Mouse (Mus musculus) neural tube, embryonic 12.5 days (tissue): ENCODE data around the gene Cxcr5. TPM values are rescaled to one million over a fixed set of nuclear protein-coding genes. Genes with fewer than 3 reads are reported as not detected.

Experiments
- ATAC-seq: fragments of 200-750 bp; cut with Nextera tagmentation; 2 replicates; pipeline ENCODE4 v1.8.0; 2017; ENCODE audit warnings: low read depth, mild to moderate bottlenecking, moderate TSS enrichment, moderate library complexity; ENCODE audit not compliant: low FRiP score
- H3K27ac ChIP-seq: fragments of 300-500 bp; sonication (generic); 2 replicates; pipeline ENCODE4 v1.5.1; 2016
- H3K27me3 ChIP-seq: fragments of 300-500 bp; sonication (generic); replicated peaks from 2 replicates; pipeline ENCODE4 v1.6.1; 2016; ENCODE audit warnings: mild to moderate bottlenecking
- H3K36me3 ChIP-seq: fragments of 300-500 bp; sonication (generic); 2 replicates; pipeline ENCODE4 v1.6.1; 2016; ENCODE audit warnings: mild to moderate bottlenecking
- H3K4me1 ChIP-seq: fragments of 300-500 bp; sonication (generic); 2 replicates; pipeline ENCODE4 v1.6.1; 2016
- H3K4me2 ChIP-seq: fragments of 300-500 bp; sonication (generic); replicated peaks from 2 replicates; pipeline ENCODE4 v1.6.1; 2016; ENCODE audit warnings: mild to moderate bottlenecking
- H3K4me3 ChIP-seq: fragments of 300-500 bp; sonication (generic); 2 replicates; pipeline ENCODE4 v1.5.1; 2016
- H3K9ac ChIP-seq: fragments of 300-500 bp; sonication (generic); 2 replicates; pipeline ENCODE4 v1.6.1; 2016; ENCODE audit warnings: mild to moderate bottlenecking
- H3K9me3 ChIP-seq: fragments of 300-500 bp; sonication (generic); 2 replicates; pipeline ENCODE4 v1.6.1; 2016; ENCODE audit warnings: mild to moderate bottlenecking
- WGBS: fragments of 180-500 bp; shearing (Covaris S2); methylation state at CpG from one replicate; pipeline ENCODE4 v1.1.7; 2016; 5-methylcytosine and 5-hydroxymethylcytosine counted together
- polyA plus RNA-seq: library from polyadenylated mRNA; unstranded; fragments of >200 nt; fragmentation: Nextera tagmentation; extraction: Ambion mirVana; gene quantifications from 2 replicates; pipeline ENCODE4 v1.2.1, GENCODE M21; 2016

Cxcr5 gene
- polyA plus RNA-seq, 1 experiment from 2014 or later, result not detected

- no peak overlapping the region for H3K9ac ChIP-seq
- no peak for ATAC-seq
- H3K36me3 ChIP-seq, result no peaks in the 10 kb centered on the region
- no peaks in the 10 kb centered on the region for H3K9me3 ChIP-seq
- H3K4me2 ChIP-seq, result no peak overlapping the region
- H3K4me3 ChIP-seq, result no peak overlapping the region
- H3K27me3 ChIP-seq, result no peaks in the 10 kb centered on the region
- 75% methylated on average over 5 of the region's 5 CpGs for WGBS
- no peak overlapping the region for H3K27ac ChIP-seq
- H3K4me1 ChIP-seq, result no peaks in the 10 kb centered on the region
These were observed 37.3 kb downstream of the Cxcr5 start for GRCm38 (mm10) chr9:44524235-44524826.

- H3K9me3 ChIP-seq, result no peaks in the 10 kb centered on the region
- no peak overlapping the region for H3K4me3 ChIP-seq
- no peak overlapping the region for H3K27ac ChIP-seq
- H3K4me1 ChIP-seq, result no peaks in the 10 kb centered on the region
- no peak overlapping the region for H3K4me2 ChIP-seq
- no peaks in the 10 kb centered on the region for H3K27me3 ChIP-seq
- WGBS, result 80% methylated on average over 5 of the region's 5 CpGs
- H3K36me3 ChIP-seq, result no peaks in the 10 kb centered on the region
- H3K9ac ChIP-seq, result no peak overlapping the region
- no peak for ATAC-seq
These were observed 38.0 kb downstream of the Cxcr5 start for GRCm38 (mm10) chr9:44523686-44524085.

- no peaks in the 10 kb centered on the region for H3K9me3 ChIP-seq
- no peak overlapping the region for H3K27ac ChIP-seq
- no peak overlapping the region for H3K4me2 ChIP-seq
- H3K27me3 ChIP-seq, result no peaks in the 10 kb centered on the region
- no peak overlapping the region for H3K4me3 ChIP-seq
- no peak for ATAC-seq
- no peak overlapping the region for H3K9ac ChIP-seq
- WGBS, result 82% methylated on average over 10 of the region's 10 CpGs
- H3K36me3 ChIP-seq, result no peaks in the 10 kb centered on the region
- H3K4me1 ChIP-seq, result no peaks in the 10 kb centered on the region
These were observed 39.8 kb downstream of the Cxcr5 start for GRCm38 (mm10) chr9:44521927-44522326.

- H3K4me2 ChIP-seq, result no peak overlapping the region
- 90% methylated on average over 7 of the region's 7 CpGs for WGBS
These were observed 43.6 kb downstream of the Cxcr5 start for GRCm38 (mm10) chr9:44518068-44518467.

GRCm38 (mm10) chr9:44517368-44517767 is 44.3 kb downstream of the Cxcr5 start:
- H3K27ac ChIP-seq, result no peak overlapping the region
- H3K27me3 ChIP-seq, result no peaks in the 10 kb centered on the region
- H3K9me3 ChIP-seq, result no peaks in the 10 kb centered on the region
- no peaks in the 10 kb centered on the region for H3K4me1 ChIP-seq
- WGBS, result 77% methylated on average over 4 of the region's 4 CpGs
- no peaks in the 10 kb centered on the region for H3K36me3 ChIP-seq
- ATAC-seq, result no peak
- H3K4me3 ChIP-seq, result no peak overlapping the region
- H3K4me2 ChIP-seq, result no peak overlapping the region
- no peak overlapping the region for H3K9ac ChIP-seq

More at GRCm38 (mm10) chr9:44518068-44518467, 43.6 kb downstream of the Cxcr5 start:
- Histone ChIP-seq H3K27me3 (no peaks in the 10 kb centered on the region), H3K36me3 (no peaks in the 10 kb centered on the region), H3K27ac (no peak overlapping the region), H3K4me3 (no peak overlapping the region), H3K9me3 (no peaks in the 10 kb centered on the region), H3K9ac (no peak overlapping the region), H3K4me1 (no peaks in the 10 kb centered on the region)
- no peak for ATAC-seq

GRCm38 (mm10) chr9:44515891-44516290 is 45.8 kb downstream of the Cxcr5 start:
- Histone ChIP-seq H3K4me2 (no peak overlapping the region), H3K27me3 (no peaks in the 10 kb centered on the region; the same call in 1 of the 2 replicates), H3K9ac (no peak overlapping the region), H3K9me3 (no peaks in the 10 kb centered on the region), H3K27ac (no peak overlapping the region), H3K36me3 (no peaks in the 10 kb centered on the region), H3K4me1 (no peaks in the 10 kb centered on the region), H3K4me3 (no peak overlapping the region)
- 89% methylated on average over 5 of the region's 5 CpGs for WGBS
- ATAC-seq, result no peak

- H3K36me3 ChIP-seq, result no peaks in the 10 kb centered on the region
- H3K9me3 ChIP-seq, result no peaks in the 10 kb centered on the region
- no peak overlapping the region for H3K27ac ChIP-seq
- no peak overlapping the region for H3K9ac ChIP-seq
- no peak overlapping the region for H3K4me2 ChIP-seq
- no peak overlapping the region for H3K4me3 ChIP-seq
- 74% methylated on average over 12 of the region's 12 CpGs for WGBS
- no peak for ATAC-seq
- no peaks in the 10 kb centered on the region; the same call in 1 of the 2 replicates for H3K27me3 ChIP-seq
- peaks cover 3% of the 10 kb centered on the region; the same call in 1 of the 2 replicates for H3K4me1 ChIP-seq
These were observed 46.4 kb downstream of the Cxcr5 start for GRCm38 (mm10) chr9:44515131-44515751.

GRCm38 (mm10) chr9:44514147-44514546 is 47.5 kb downstream of the Cxcr5 start:
- Histone ChIP-seq H3K36me3 (peaks cover 4% of the 10 kb centered on the region; the same call in 1 of the 2 replicates), H3K27me3 (peaks cover 4% of the 10 kb centered on the region), H3K9me3 (no peaks in the 10 kb centered on the region), H3K4me2 (no peak overlapping the region), H3K4me1 (peaks cover 14% of the 10 kb centered on the region), H3K9ac (no peak overlapping the region), H3K4me3 (no peak overlapping the region), H3K27ac (no peak overlapping the region)
- WGBS, result 93% methylated on average over 5 of the region's 5 CpGs
- no peak for ATAC-seq

- Histone ChIP-seq H3K36me3 (peaks cover 9% of the 10 kb centered on the region), H3K4me1 (peaks cover 16% of the 10 kb centered on the region), H3K9me3 (no peaks in the 10 kb centered on the region), H3K27ac (no peak overlapping the region), H3K27me3 (peaks cover 9% of the 10 kb centered on the region), H3K4me3 (no peak overlapping the region), H3K4me2 (no peak overlapping the region), H3K9ac (no peak overlapping the region)
- no peak for ATAC-seq
- 83% methylated on average over 20 of the region's 20 CpGs for WGBS
These were observed 48.1 kb downstream of the Cxcr5 start for GRCm38 (mm10) chr9:44513610-44514009.

GRCm38 (mm10) chr9:44513121-44513520 is 48.6 kb downstream of the Cxcr5 start:
- Histone ChIP-seq H3K27ac (no peak overlapping the region), H3K4me1 (peaks cover 16% of the 10 kb centered on the region), H3K36me3 (peaks cover 14% of the 10 kb centered on the region), H3K9me3 (no peaks in the 10 kb centered on the region), H3K4me2 (no peak overlapping the region), H3K4me3 (no peak overlapping the region), H3K27me3 (peaks cover 10% of the 10 kb centered on the region), H3K9ac (no peak overlapping the region)
- no peak for ATAC-seq
- WGBS, result 92% methylated on average over 11 of the region's 11 CpGs

- Histone ChIP-seq H3K4me2 (no peak overlapping the region), H3K9me3 (no peaks in the 10 kb centered on the region), H3K4me3 (no peak overlapping the region), H3K4me1 (peaks cover 16% of the 10 kb centered on the region), H3K9ac (no peak overlapping the region), H3K36me3 (peaks cover 19% of the 10 kb centered on the region), H3K27me3 (peaks cover 10% of the 10 kb centered on the region), H3K27ac (no peak overlapping the region)
- no peak for ATAC-seq
- WGBS, result 94% methylated on average over 3 of the region's 3 CpGs
These were observed 49.0 kb downstream of the Cxcr5 start for GRCm38 (mm10) chr9:44512717-44513003.

- Histone ChIP-seq H3K27ac (no peak overlapping the region), H3K4me1 (peaks cover 16% of the 10 kb centered on the region), H3K9ac (no peak overlapping the region), H3K4me2 (no peak overlapping the region), H3K9me3 (no peaks in the 10 kb centered on the region), H3K27me3 (peaks cover 10% of the 10 kb centered on the region), H3K36me3 (peaks cover 24% of the 10 kb centered on the region), H3K4me3 (no peak overlapping the region)
- WGBS, result 79% methylated on average over 9 of the region's 9 CpGs
- no peak for ATAC-seq
These were observed 49.6 kb downstream of the Cxcr5 start for GRCm38 (mm10) chr9:44511935-44512716.
